Mouse (Mus musculus): Measurements from ENCODE around the gene Gm28048.

The Gm28048 gene

GRCm38 (mm10) chr11:22950131-22950530, 31.8 kb downstream of the Gm28048 start:
- DNase-seq (ENCODE audit: low read depth, low spot score): no peak

- DNase-seq (ENCODE audit: low read depth, low spot score): no peak
These were observed 32.8 kb downstream of the Gm28048 start for GRCm38 (mm10) chr11:22949101-22949500.

- no peak for DNase-seq (ENCODE audit: low read depth, low spot score)
These were observed 42.9 kb downstream of the Gm28048 start for GRCm38 (mm10) chr11:22938983-22939382.

GRCm38 (mm10) chr11:22937716-22938316, 44.1 kb downstream of the Gm28048 start:
- peak; percentile 27 for DNase-seq (ENCODE audit: low read depth, low spot score)

GRCm38 (mm10) chr11:22936446-22937125, 45.3 kb downstream of the Gm28048 start:
- peak; percentile 75 for DNase-seq (ENCODE audit: low read depth, low spot score)

GRCm38 (mm10) chr11:22932167-22932566, 49.7 kb downstream of the Gm28048 start:
- DNase-seq (ENCODE audit: low read depth, low spot score): no peak

- DNase-seq (ENCODE audit: low read depth, low spot score): no peak
These were observed 50.5 kb downstream of the Gm28048 start for GRCm38 (mm10) chr11:22931320-22931905.

GRCm38 (mm10) chr11:22930129-22930528, 51.8 kb downstream of the Gm28048 start:
- peak; percentile 12 for DNase-seq (ENCODE audit: low read depth, low spot score)

GRCm38 (mm10) chr11:22928586-22929169, 53.2 kb downstream of the Gm28048 start:
- DNase-seq (ENCODE audit: low read depth, low spot score): peak; percentile 36

- no peak for DNase-seq (ENCODE audit: low read depth, low spot score)
These were observed 58.3 kb downstream of the Gm28048 start for GRCm38 (mm10) chr11:22923606-22924005.

- no peak for DNase-seq (ENCODE audit: low read depth, low spot score)
These were observed 59.3 kb downstream of the Gm28048 start for GRCm38 (mm10) chr11:22922546-22922945.

GRCm38 (mm10) chr11:22919336-22919735, 62.6 kb downstream of the Gm28048 start:
- DNase-seq (ENCODE audit: low read depth, low spot score): no peak

- no peak for DNase-seq (ENCODE audit: low read depth, low spot score)
These were observed 64.1 kb downstream of the Gm28048 start for GRCm38 (mm10) chr11:22917786-22918185.

- no peak for DNase-seq (ENCODE audit: low read depth, low spot score)
These were observed 68.1 kb downstream of the Gm28048 start for GRCm38 (mm10) chr11:22913744-22914143.

- DNase-seq (ENCODE audit: low read depth, low spot score): no peak
These were observed 70.1 kb downstream of the Gm28048 start for GRCm38 (mm10) chr11:22911831-22912230.

GRCm38 (mm10) chr11:22906453-22906865, 75.4 kb downstream of the Gm28048 start:
- no peak for DNase-seq (ENCODE audit: low read depth, low spot score)

- no peak for DNase-seq (ENCODE audit: low read depth, low spot score)
These were observed 79.0 kb downstream of the Gm28048 start for GRCm38 (mm10) chr11:22902923-22903322.

- no peak for DNase-seq (ENCODE audit: low read depth, low spot score)
These were observed 81.8 kb downstream of the Gm28048 start for GRCm38 (mm10) chr11:22900041-22900440.

- no peak for DNase-seq (ENCODE audit: low read depth, low spot score)
These were observed 84.2 kb downstream of the Gm28048 start for GRCm38 (mm10) chr11:22897642-22898041.

GRCm38 (mm10) chr11:22897127-22897526, 84.8 kb downstream of the Gm28048 start:
- DNase-seq (ENCODE audit: low read depth, low spot score): no peak

- no peak for DNase-seq (ENCODE audit: low read depth, low spot score)
These were observed 88.8 kb downstream of the Gm28048 start for GRCm38 (mm10) chr11:22893075-22893474.

GRCm38 (mm10) chr11:22892466-22892865, 89.4 kb downstream of the Gm28048 start:
- DNase-seq (ENCODE audit: low read depth, low spot score): no peak

GRCm38 (mm10) chr11:22891876-22892275, 90.0 kb downstream of the Gm28048 start:
- DNase-seq (ENCODE audit: low read depth, low spot score): no peak

Measured in brain, adult 2 months (tissue).